Mouse (Mus musculus) adrenal gland (tissue): ENCODE results near the gene Dclre1a.

Experiments used
- intact Hi-C: fragments of 180-260 bp; cut with DNase I; formaldehyde crosslinking; loops from one replicate; pipeline ENCODE4 v1.15.1; 2025
- long read RNA-seq, 2 experiments: library from polyadenylated mRNA; unstranded; transcript quantifications; one replicate each; pipeline ENCODE4 v2.0.0; 2020; ENCODE audit warnings: borderline replicate concordance in 1 of 2; ENCODE audit not compliant: insufficient replicate concordance in 1 of 2

Gene Dclre1a
- long read RNA-seq, experiment 1, partial matches to known transcripts, result 0 of 2 reads
- long read RNA-seq, experiment 1, other reads (novel, unspliced or antisense), result 0 of 2 reads
- long read RNA-seq, experiment 2, partial matches to known transcripts, result 1 of 2 reads
- long read RNA-seq, experiment 2, other reads (novel, unspliced or antisense), result 0 of 2 reads

DNA sequence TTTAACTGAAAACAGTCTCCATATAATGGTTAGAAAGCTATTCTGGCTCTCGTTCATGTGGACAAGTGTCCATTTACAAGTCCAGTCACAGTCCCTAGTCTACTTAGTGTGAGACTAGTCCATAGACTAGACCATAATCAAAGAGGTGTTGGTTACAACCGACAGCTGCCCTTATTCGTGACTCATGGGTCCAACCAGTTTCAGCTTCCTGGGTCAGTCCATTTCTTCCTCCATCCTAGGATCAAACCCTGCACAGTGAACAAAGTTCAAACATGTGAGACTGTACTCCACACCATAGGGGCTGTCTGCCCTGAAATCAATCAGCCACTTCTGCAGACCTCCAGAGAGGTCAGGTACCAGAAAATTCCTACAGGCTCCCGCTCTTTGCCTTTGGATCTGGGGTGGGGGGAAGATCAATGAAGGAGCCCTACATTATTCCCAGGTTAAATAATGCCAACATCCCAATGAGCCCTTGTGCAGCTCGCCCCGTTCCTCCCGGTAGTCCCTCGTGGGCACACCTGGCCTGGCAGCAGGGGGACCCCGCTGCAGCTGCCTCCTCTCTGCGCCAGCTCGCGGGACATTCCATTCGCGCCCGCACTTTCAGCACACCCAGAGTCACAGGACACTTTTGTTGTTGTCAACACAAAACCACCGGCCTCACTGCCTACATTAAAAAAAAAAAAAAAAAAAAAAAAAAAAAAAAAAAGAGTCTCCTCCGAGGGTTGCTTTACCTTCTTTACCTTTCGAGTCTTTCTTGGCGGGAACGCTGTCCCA, at the start of gene Dclre1a:
Dclre1a (minus strand) TSS at position 767 of the 774 bp plus-strand sequence.
- intact Hi-C loops, result no loop called here

- intact Hi-C loops, result no loop called here
Measured at GRCm38 (mm10) chr19:56592472-56592871, 44.5 kb upstream of the Dclre1a start.

GRCm38 (mm10) chr19:56590250-56590649, 42.2 kb upstream of the Dclre1a start:
- intact Hi-C loops, result no loop called here

DNA sequence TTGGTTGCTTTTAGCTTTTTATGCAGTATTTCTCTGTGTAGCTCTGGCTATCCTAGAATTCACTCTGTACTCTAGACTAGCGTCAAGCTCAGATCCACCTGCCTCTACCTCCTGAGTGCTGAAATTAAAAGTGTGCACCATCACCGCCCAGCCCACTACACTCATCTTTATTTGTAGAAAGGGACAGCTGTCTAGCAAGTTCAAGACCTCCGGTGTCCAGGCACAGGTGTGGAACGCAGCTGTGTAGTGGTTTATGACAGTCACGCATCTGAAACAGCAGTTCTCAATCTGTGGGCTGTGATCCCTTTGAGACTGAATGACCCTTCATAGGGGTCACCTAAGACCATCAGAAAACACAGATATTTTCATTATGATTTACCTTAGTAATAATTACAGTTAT, 41.4 kb upstream of the Dclre1a start:
- intact Hi-C loops, result no loop called here

- intact Hi-C loops, result no loop called here
Measured at GRCm38 (mm10) chr19:56589008-56589407, 41.0 kb upstream of the Dclre1a start.

DNA sequence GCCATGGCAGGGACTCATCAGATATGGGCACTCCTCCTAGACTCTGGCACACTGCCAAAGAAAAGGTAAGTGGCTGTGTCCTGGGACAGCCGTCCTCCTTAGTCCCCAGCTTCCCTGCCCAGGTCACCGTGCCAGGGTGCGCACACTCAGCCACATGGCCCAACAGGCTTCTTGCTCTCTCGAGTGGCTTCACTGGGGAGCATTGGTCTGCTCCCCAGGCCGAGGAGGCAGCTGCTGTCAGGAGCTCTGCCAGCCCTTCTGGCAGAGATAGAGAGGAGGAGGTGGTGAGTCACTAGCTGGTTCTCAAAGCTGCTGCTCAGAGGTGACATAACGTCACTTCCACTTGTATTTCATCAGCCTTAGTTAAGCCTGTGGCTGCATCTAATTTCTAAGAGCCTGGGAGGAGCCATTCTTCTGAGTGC, 40.2 kb upstream of the Dclre1a start:
- intact Hi-C loops, result no loop called here

- intact Hi-C loops, result no loop called here
Measured at GRCm38 (mm10) chr19:56586320-56586719, 38.3 kb upstream of the Dclre1a start.

DNA sequence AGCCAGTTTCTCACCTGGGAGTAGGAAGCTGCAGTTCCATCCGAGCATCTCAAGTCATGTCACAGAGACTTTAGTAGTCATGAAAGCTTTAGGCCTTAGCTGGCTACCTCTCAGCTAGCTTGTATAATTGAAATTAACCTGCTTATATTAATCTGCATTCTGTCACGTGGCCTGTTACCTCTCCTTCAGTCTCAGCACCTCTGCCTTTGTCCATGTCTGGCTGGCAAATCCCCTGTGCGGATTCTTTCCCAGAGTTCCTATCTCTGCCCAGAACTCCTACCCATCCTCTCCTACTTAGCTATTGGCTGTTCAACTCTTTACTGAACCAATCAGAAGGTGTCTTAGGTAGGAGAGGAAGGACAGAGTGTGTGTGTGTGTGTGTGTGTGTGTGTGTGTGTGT, 36.3 kb upstream of the Dclre1a start:
- intact Hi-C loops, result no loop called here

- intact Hi-C loops, result no loop called here
Measured at GRCm38 (mm10) chr19:56583785-56584184, 35.8 kb upstream of the Dclre1a start.

DNA sequence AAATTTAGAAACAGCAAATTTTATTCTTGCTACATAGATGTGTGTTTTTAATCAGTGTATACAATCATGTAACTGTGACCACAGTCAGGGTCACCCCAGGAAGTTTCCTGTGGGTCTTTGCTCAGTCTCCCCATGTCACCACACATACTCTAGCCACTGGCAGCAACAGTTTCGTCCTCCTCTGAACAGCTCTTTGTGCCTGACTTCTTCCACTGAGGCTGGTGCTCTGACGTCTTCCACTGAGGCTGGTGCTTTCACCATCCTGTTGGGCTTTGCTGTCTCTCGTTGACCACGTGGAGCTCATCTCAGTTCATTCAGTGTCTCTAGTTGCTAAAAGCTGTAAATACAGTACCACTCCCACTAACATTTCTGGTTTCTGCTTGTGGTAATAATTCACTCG, 34.0 kb upstream of the Dclre1a start:
- intact Hi-C loops, result no loop called here

GRCm38 (mm10) chr19:56577801-56578200, 29.8 kb upstream of the Dclre1a start:
- intact Hi-C loops, result no loop called here

GRCm38 (mm10) chr19:56573184-56573583, 25.2 kb upstream of the Dclre1a start:
- intact Hi-C loops, result no loop called here

GRCm38 (mm10) chr19:56571913-56572312, 23.9 kb upstream of the Dclre1a start:
- intact Hi-C loops, result no loop called here

GRCm38 (mm10) chr19:56571234-56571633, 23.2 kb upstream of the Dclre1a start:
- intact Hi-C loops, result no loop called here

DNA sequence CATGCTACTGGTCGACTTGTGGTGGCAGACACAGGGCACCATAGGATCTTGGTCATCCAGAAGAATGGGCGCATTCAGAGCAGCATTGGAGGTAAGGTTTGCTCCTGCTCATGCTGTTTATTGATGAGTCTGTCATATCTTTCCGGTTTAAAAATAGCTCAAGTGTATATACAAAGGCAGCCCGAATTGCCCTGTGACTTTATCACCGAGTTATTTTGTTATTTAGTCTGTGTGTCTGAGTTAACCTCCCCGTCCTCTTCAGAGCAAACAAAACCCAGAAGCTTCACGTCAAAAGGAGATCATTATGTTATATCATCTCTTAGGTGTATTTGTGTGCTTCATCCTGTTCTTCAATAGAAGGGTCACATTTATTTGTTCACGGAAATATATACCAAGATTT, 22.8 kb upstream of the Dclre1a start:
- intact Hi-C loops, result no loop called here

DNA sequence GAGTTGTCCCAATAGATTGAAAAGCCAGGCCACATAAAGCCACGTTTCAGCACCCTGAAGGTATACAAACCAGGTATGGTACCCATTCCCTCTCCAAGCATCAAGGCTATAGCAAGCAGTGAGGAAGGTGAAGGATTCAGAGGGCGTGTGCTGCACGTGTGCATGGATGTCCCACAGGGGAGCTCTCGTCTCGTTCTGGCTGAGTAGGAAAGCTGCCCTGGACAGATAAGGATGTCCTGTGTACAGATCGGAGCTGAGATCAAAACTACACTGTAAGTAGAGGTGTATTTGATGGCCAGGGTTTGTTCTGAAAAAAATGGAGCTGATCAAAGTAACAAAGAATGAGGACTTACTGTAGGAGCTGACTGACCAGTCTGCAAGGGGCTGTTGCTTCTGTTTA, 18.9 kb upstream of the Dclre1a start:
- intact Hi-C loops, result loop anchor here (5.0 kb wide), 2 partner anchors 145 to 210 kb away; no protein-coding TSS in a partner anchor

GRCm38 (mm10) chr19:56566041-56566440, 18.0 kb upstream of the Dclre1a start:
- intact Hi-C loops, result loop anchor here (5.0 kb wide), 2 partner anchors 144 to 211 kb away; no protein-coding TSS in a partner anchor

GRCm38 (mm10) chr19:56565358-56565757, 17.3 kb upstream of the Dclre1a start:
- intact Hi-C loops, result loop anchor here (5.0 kb wide), 2 partner anchors 143 to 212 kb away; no protein-coding TSS in a partner anchor

- intact Hi-C loops, result no loop called here
Measured at GRCm38 (mm10) chr19:56563469-56563868, 15.4 kb upstream of the Dclre1a start.

DNA sequence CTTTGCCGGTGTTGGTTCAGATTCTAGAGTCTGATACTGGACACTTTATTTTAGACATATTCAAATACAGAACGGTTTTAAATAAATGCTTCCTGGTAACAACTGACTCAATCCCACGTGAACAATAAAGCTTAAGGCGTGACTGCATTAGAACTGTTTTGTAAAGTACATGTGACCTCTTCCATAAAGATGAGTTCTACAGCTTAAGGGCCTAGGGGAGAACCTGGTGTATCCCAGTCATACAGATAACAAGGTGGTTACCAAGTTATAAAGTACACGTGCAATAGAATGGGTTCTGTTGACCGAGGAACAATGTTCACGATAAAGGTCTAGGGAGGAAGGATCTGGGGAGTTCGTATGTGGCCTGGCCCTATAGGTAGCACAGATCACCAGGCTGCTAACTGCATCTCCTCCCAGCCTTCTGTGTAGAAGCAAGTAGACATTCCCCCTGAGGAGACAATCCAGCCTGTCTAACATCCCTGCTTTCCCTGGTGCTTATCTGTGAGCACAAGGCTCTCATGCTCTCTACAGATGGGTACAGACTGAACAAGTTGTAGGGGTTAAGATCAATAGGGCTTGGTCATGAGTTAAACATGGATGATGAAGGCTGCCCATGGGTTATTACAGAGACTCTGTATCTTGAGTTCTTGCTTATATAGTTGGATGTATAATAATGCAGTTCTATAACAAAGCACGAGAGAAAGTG, 14.6 kb upstream of the Dclre1a start:
- intact Hi-C loops, result no loop called here

DNA sequence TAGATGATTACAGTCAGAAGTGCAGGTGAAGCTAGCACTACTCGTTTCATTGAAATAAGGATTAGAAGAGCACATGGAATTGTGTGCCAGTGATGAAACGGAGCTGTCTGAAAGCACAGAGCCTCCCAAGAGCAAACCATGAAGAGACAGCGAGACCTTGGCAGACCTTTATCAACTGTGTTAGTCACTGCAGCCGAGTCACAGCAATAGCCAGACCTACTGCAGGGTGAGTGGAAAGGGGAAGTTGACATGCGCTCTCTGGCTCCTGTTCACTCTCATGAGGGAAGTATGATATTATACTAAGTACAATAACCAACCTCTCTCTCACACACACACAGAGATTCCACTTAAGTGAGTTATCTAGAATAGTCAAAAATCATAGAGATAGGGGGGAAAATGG, 8.0 kb upstream of the Dclre1a start:
- intact Hi-C loops, result no loop called here

GRCm38 (mm10) chr19:56553177-56553576, 5.2 kb upstream of the Dclre1a start:
- intact Hi-C loops, result no loop called here
